Mouse (Mus musculus) intestine, embryonic 15.5 days (tissue): ENCODE measurements at regions not wholly inside any gene's neighbourhood (a gene's known extent, or its start where the extent isn't known, plus 50 kb on each side); places are given as distances from the start of the nearest gene placed in this dataset.
"Not testable (repeated sequence)": the region's sequence is repeated elsewhere in the genome, so short reads cannot be mapped to it uniquely, and the experiment has no call there.

ENCODE experiments used
- ATAC-seq: fragments of 200-750 bp; cut with Nextera tagmentation; 2 replicates; pipeline ENCODE4 v1.8.0; 2017; ENCODE audit warnings: moderate TSS enrichment, moderate library complexity
- H3K27ac ChIP-seq: fragments of 300-500 bp; sonication (generic); 2 replicates; pipeline ENCODE4 v1.5.1; 2015; ENCODE audit warnings: mild to moderate bottlenecking, inconsistent platforms
- H3K27me3 ChIP-seq: fragments of 300-500 bp; sonication (generic); replicated peaks from 2 replicates; pipeline ENCODE4 v1.6.1; 2015; ENCODE audit warnings: inconsistent platforms
- H3K36me3 ChIP-seq: fragments of 300-500 bp; sonication (generic); 2 replicates; pipeline ENCODE4 v1.6.1; 2015; ENCODE audit warnings: inconsistent platforms
- H3K4me1 ChIP-seq: fragments of 300-500 bp; sonication (generic); replicated peaks from 2 replicates; pipeline ENCODE4 v1.6.1; 2015; ENCODE audit warnings: inconsistent platforms
- H3K4me2 ChIP-seq: fragments of 300-500 bp; sonication (generic); replicated peaks from 2 replicates; pipeline ENCODE4 v1.6.1; 2015; ENCODE audit warnings: mild to moderate bottlenecking, inconsistent platforms
- H3K4me3 ChIP-seq: fragments of 300-500 bp; sonication (generic); replicated peaks from 2 replicates; pipeline ENCODE4 v1.5.1; 2015; ENCODE audit warnings: inconsistent platforms
- H3K9ac ChIP-seq: fragments of 300-500 bp; sonication (generic); 2 replicates; pipeline ENCODE4 v1.6.1; 2015; ENCODE audit warnings: inconsistent platforms
- H3K9me3 ChIP-seq: fragments of 300-500 bp; sonication (generic); 2 replicates; pipeline ENCODE4 v1.6.1; 2016; ENCODE audit warnings: inconsistent platforms
- WGBS: fragments of 180-500 bp; shearing (Covaris S2); methylation state at CpG from one replicate; pipeline ENCODE4 v1.1.7; 2015; 5-methylcytosine and 5-hydroxymethylcytosine counted together

GRCm38 (mm10) chr5:50189394-50189793, 130.6 kb upstream of the Adgra3 start:
- Histone ChIP-seq H3K27me3 (no peaks in the 10 kb centered on the region), H3K4me3 (no peak overlapping the region), H3K4me1 (no peaks in the 10 kb centered on the region), H3K27ac (no peak overlapping the region), H3K36me3 (no peaks in the 10 kb centered on the region), H3K9ac (no peak overlapping the region), H3K4me2 (no peak overlapping the region), H3K9me3 (no peaks in the 10 kb centered on the region)
- peak; percentile 66 for ATAC-seq

- Histone ChIP-seq H3K27ac (no peak overlapping the region), H3K4me3 (no peak overlapping the region), H3K4me1 (no peaks in the 10 kb centered on the region), H3K36me3 (no peaks in the 10 kb centered on the region), H3K9me3 (no peaks in the 10 kb centered on the region), H3K4me2 (no peak overlapping the region), H3K9ac (no peak overlapping the region), H3K27me3 (no peaks in the 10 kb centered on the region)
- no peak for ATAC-seq
- WGBS = 88% methylated on average over 6 of the region's 6 CpGs
Observed at GRCm38 (mm10) chr5:50182721-50183120, 123.9 kb upstream of the Adgra3 start.

GRCm38 (mm10) chr5:50156557-50156956, 97.8 kb upstream of the Adgra3 start:
- no peak overlapping the region for H3K27ac ChIP-seq
- WGBS = 31% methylated on average over 1 of the region's 1 CpGs
- H3K4me1 ChIP-seq = no peaks in the 10 kb centered on the region
- H3K4me3 ChIP-seq = no peak overlapping the region
- ATAC-seq = no peak
- no peaks in the 10 kb centered on the region for H3K27me3 ChIP-seq
- no peak overlapping the region for H3K4me2 ChIP-seq
- no peaks in the 10 kb centered on the region for H3K36me3 ChIP-seq
- H3K9me3 ChIP-seq = no peaks in the 10 kb centered on the region
- no peak overlapping the region for H3K9ac ChIP-seq

GRCm38 (mm10) chr5:50155170-50155860, 96.5 kb upstream of the Adgra3 start:
- not testable (repeated sequence) for H3K36me3 ChIP-seq, ATAC-seq, H3K27ac ChIP-seq, H3K4me2 ChIP-seq, H3K9me3 ChIP-seq, H3K4me3 ChIP-seq, H3K4me1 ChIP-seq, H3K9ac ChIP-seq, H3K27me3 ChIP-seq
- 77% methylated on average over 2 of the region's 2 CpGs for WGBS

GRCm38 (mm10) chr5:50146926-50147325, 88.1 kb upstream of the Adgra3 start:
- Histone ChIP-seq H3K9me3 (no peaks in the 10 kb centered on the region), H3K4me2 (no peak overlapping the region), H3K27ac (no peak overlapping the region), H3K27me3 (no peaks in the 10 kb centered on the region), H3K36me3 (no peaks in the 10 kb centered on the region), H3K4me3 (no peak overlapping the region), H3K4me1 (no peaks in the 10 kb centered on the region), H3K9ac (no peak overlapping the region)
- 42% methylated on average over 3 of the region's 3 CpGs for WGBS
- no peak for ATAC-seq

- WGBS = 70% methylated on average over 2 of the region's 2 CpGs
- H3K36me3 ChIP-seq = no peaks in the 10 kb centered on the region
- no peak for ATAC-seq
Observed at GRCm38 (mm10) chr5:50145458-50146083, 86.8 kb upstream of the Adgra3 start.

GRCm38 (mm10) chr5:50130202-50130601, 71.4 kb upstream of the Adgra3 start:
- Histone ChIP-seq H3K9ac (no peak overlapping the region), H3K9me3 (no peaks in the 10 kb centered on the region), H3K4me2 (no peak overlapping the region), H3K4me3 (no peak overlapping the region), H3K27ac (no peak overlapping the region), H3K36me3 (no peaks in the 10 kb centered on the region), H3K27me3 (no peaks in the 10 kb centered on the region), H3K4me1 (no peaks in the 10 kb centered on the region)
- peak; percentile 76 for ATAC-seq
- 39% methylated on average over 2 of the region's 2 CpGs for WGBS

More at GRCm38 (mm10) chr5:50145458-50146083, 86.8 kb upstream of the Adgra3 start:
- Histone ChIP-seq H3K4me3 (no peak overlapping the region), H3K4me1 (no peaks in the 10 kb centered on the region), H3K9me3 (no peaks in the 10 kb centered on the region), H3K27me3 (no peaks in the 10 kb centered on the region), H3K27ac (no peak overlapping the region), H3K4me2 (no peak overlapping the region), H3K9ac (no peak overlapping the region)

GRCm38 (mm10) chr5:50128972-50129371, 70.2 kb upstream of the Adgra3 start:
- Histone ChIP-seq H3K9me3 (no peaks in the 10 kb centered on the region), H3K4me2 (no peak overlapping the region), H3K9ac (no peak overlapping the region), H3K4me1 (no peaks in the 10 kb centered on the region), H3K36me3 (no peaks in the 10 kb centered on the region), H3K27ac (no peak overlapping the region), H3K4me3 (no peak overlapping the region), H3K27me3 (no peaks in the 10 kb centered on the region)
- 83% methylated on average over 3 of the region's 3 CpGs for WGBS
- no peak for ATAC-seq

- H3K9ac ChIP-seq = no peak overlapping the region
- H3K36me3 ChIP-seq = no peaks in the 10 kb centered on the region
- WGBS = 53% methylated on average over 2 of the region's 2 CpGs
- no peak for ATAC-seq
- H3K27ac ChIP-seq = no peak overlapping the region
- no peaks in the 10 kb centered on the region for H3K9me3 ChIP-seq
- no peaks in the 10 kb centered on the region for H3K27me3 ChIP-seq
- H3K4me1 ChIP-seq = no peaks in the 10 kb centered on the region
- H3K4me3 ChIP-seq = no peak overlapping the region
- no peak overlapping the region for H3K4me2 ChIP-seq
Observed at GRCm38 (mm10) chr5:50126594-50126993, 67.8 kb upstream of the Adgra3 start.

- no peak overlapping the region for H3K4me3 ChIP-seq
- no peak overlapping the region for H3K9ac ChIP-seq
- H3K36me3 ChIP-seq = no peaks in the 10 kb centered on the region
- H3K4me2 ChIP-seq = no peak overlapping the region
- H3K27ac ChIP-seq = no peak overlapping the region
- no peaks in the 10 kb centered on the region for H3K27me3 ChIP-seq
- peak; percentile 69 for ATAC-seq
- no peaks in the 10 kb centered on the region for H3K4me1 ChIP-seq
- H3K9me3 ChIP-seq = no peaks in the 10 kb centered on the region
Observed at GRCm38 (mm10) chr5:50126177-50126576, 67.4 kb upstream of the Adgra3 start.

GRCm38 (mm10) chr5:50125676-50126075, 66.9 kb upstream of the Adgra3 start:
- WGBS = 65% methylated on average over 2 of the region's 2 CpGs
- Histone ChIP-seq H3K4me2 (no peak overlapping the region), H3K27ac (no peak overlapping the region), H3K9ac (no peak overlapping the region), H3K4me1 (no peaks in the 10 kb centered on the region), H3K27me3 (no peaks in the 10 kb centered on the region), H3K9me3 (no peaks in the 10 kb centered on the region), H3K36me3 (no peaks in the 10 kb centered on the region), H3K4me3 (no peak overlapping the region)
- peak; percentile 73 for ATAC-seq

GRCm38 (mm10) chr5:50122829-50123241, 64.0 kb upstream of the Adgra3 start:
- Histone ChIP-seq H3K4me1 (no peaks in the 10 kb centered on the region), H3K9me3 (no peaks in the 10 kb centered on the region), H3K4me2 (no peak overlapping the region), H3K36me3 (no peaks in the 10 kb centered on the region), H3K27me3 (no peaks in the 10 kb centered on the region), H3K4me3 (no peak overlapping the region), H3K9ac (no peak overlapping the region), H3K27ac (no peak overlapping the region)
- 37% methylated on average over 1 of the region's 1 CpGs for WGBS
- ATAC-seq = peak; percentile 34; the same call in 1 of the 2 replicates

GRCm38 (mm10) chr5:50119860-50120259, 61.1 kb upstream of the Adgra3 start:
- WGBS = 72% methylated on average over 1 of the region's 1 CpGs
- H3K9ac ChIP-seq = no peak overlapping the region
- no peak overlapping the region for H3K4me3 ChIP-seq
- no peak for ATAC-seq
- H3K36me3 ChIP-seq = no peaks in the 10 kb centered on the region
- no peaks in the 10 kb centered on the region for H3K27me3 ChIP-seq
- no peak overlapping the region for H3K27ac ChIP-seq
- H3K9me3 ChIP-seq = no peaks in the 10 kb centered on the region
- no peak overlapping the region for H3K4me2 ChIP-seq
- no peaks in the 10 kb centered on the region for H3K4me1 ChIP-seq
